Mouse (Mus musculus) myocyte (in vitro differentiated cells): ENCODE results near the gene Dupd1. TPM values are rescaled to one million over a fixed set of nuclear protein-coding genes. Genes with fewer than 3 reads are reported as not detected.

Experiments used
- H3K27me3 ChIP-seq: one replicate; pipeline ENCODE4 v1.6.1; 2011; ENCODE audit not compliant: control insufficient read depth, insufficient read depth, insufficient read length
- H3K36me3 ChIP-seq: one replicate; pipeline ENCODE4 v1.6.1; 2011; ENCODE audit not compliant: control insufficient read depth, insufficient read depth
- H3K4me2 ChIP-seq: one replicate; pipeline ENCODE4 v1.6.1; 2011; ENCODE audit warnings: low read depth, control low read depth
- H3K4me3 ChIP-seq: one replicate; pipeline ENCODE4 v1.5.1; 2011; ENCODE audit warnings: mild to moderate bottlenecking, control low read depth, moderate library complexity
- H3K79me2 ChIP-seq: one replicate; pipeline ENCODE4 v1.6.1; 2011; ENCODE audit not compliant: control insufficient read depth, insufficient read depth
- H3ac ChIP-seq: one replicate; pipeline ENCODE4 v1.6.1; 2011; ENCODE audit not compliant: control insufficient read depth, insufficient read length
- CEBPB ChIP-seq: IDR thresholded peaks from 2 replicates; pipeline ENCODE4 v1.6.1; 2011; ENCODE audit warnings: mild to moderate bottlenecking, moderate library complexity; ENCODE audit not compliant: poor library complexity, insufficient read depth, severe bottlenecking
- E2F4 ChIP-seq: IDR thresholded peaks from one replicate; pipeline ENCODE4 v1.6.1; 2011; ENCODE audit warnings: mild to moderate bottlenecking, control low read depth, moderate library complexity; ENCODE audit not compliant: insufficient read depth
- MAX ChIP-seq: IDR thresholded peaks from one replicate; pipeline ENCODE4 v1.6.1; 2011; ENCODE audit warnings: low read depth, mild to moderate bottlenecking, control low read depth
- MYOD1 ChIP-seq, 3 experiments: IDR thresholded peaks; one replicate each; pipeline ENCODE4 v1.6.1; 2011; ENCODE audit warnings: control low read depth in 2 of 3, low read depth in 2 of 3, mild to moderate bottlenecking in 2 of 3, moderate library complexity in 1 of 3; ENCODE audit not compliant: insufficient read length in 2 of 3, control insufficient read depth in 1 of 3
- MYOG ChIP-seq, 3 experiments: IDR thresholded peaks; one replicate each; pipeline ENCODE4 v1.6.1; 2011; ENCODE audit warnings: control low read depth in 2 of 3, low read depth in 2 of 3, mild to moderate bottlenecking in 2 of 3; ENCODE audit not compliant: insufficient read length in 2 of 3, control insufficient read depth in 1 of 3, insufficient read depth in 1 of 3
- POLR2A ChIP-seq: IDR thresholded peaks from one replicate; pipeline ENCODE4 v1.6.1; 2011; ENCODE audit warnings: low read depth, mild to moderate bottlenecking, control low read depth, moderate library complexity; ENCODE audit not compliant: insufficient read length
- POLR2AphosphoS2 ChIP-seq: IDR thresholded peaks from one replicate; pipeline ENCODE4 v1.6.1; 2011; ENCODE audit warnings: low read depth, control low read depth; ENCODE audit not compliant: insufficient read length
- REST ChIP-seq: IDR thresholded peaks from one replicate; pipeline ENCODE4 v1.6.1; 2011; ENCODE audit warnings: mild to moderate bottlenecking, control low read depth, moderate library complexity; ENCODE audit not compliant: insufficient read depth, insufficient read length
- SRF ChIP-seq: IDR thresholded peaks from one replicate; pipeline ENCODE4 v1.6.1; 2011; ENCODE audit warnings: low read depth; ENCODE audit not compliant: control insufficient read depth, insufficient read length
- TCF12 ChIP-seq: IDR thresholded peaks from one replicate; pipeline ENCODE4 v1.6.1; 2011; ENCODE audit warnings: mild to moderate bottlenecking, control low read depth; ENCODE audit not compliant: poor library complexity, insufficient read depth, severe bottlenecking
- TCF3 ChIP-seq: IDR thresholded peaks from one replicate; pipeline ENCODE4 v1.6.1; 2011; ENCODE audit warnings: low read depth, control low read depth; ENCODE audit not compliant: insufficient read length
- USF1 ChIP-seq: IDR thresholded peaks from one replicate; pipeline ENCODE4 v1.6.1; 2011; ENCODE audit warnings: low read depth, mild to moderate bottlenecking, control low read depth, moderate library complexity
- polyA plus RNA-seq: library from polyadenylated mRNA; unstranded; fragments of >200 nt; fragmentation: generic; extraction: Trizol; gene quantifications from one replicate; pipeline ENCODE4 v1.2.1, GENCODE M21; 2012; ENCODE audit warnings: missing spikeins

The Dupd1 gene
- polyA plus RNA-seq, 1 experiment: 0.14 TPM

DNA sequence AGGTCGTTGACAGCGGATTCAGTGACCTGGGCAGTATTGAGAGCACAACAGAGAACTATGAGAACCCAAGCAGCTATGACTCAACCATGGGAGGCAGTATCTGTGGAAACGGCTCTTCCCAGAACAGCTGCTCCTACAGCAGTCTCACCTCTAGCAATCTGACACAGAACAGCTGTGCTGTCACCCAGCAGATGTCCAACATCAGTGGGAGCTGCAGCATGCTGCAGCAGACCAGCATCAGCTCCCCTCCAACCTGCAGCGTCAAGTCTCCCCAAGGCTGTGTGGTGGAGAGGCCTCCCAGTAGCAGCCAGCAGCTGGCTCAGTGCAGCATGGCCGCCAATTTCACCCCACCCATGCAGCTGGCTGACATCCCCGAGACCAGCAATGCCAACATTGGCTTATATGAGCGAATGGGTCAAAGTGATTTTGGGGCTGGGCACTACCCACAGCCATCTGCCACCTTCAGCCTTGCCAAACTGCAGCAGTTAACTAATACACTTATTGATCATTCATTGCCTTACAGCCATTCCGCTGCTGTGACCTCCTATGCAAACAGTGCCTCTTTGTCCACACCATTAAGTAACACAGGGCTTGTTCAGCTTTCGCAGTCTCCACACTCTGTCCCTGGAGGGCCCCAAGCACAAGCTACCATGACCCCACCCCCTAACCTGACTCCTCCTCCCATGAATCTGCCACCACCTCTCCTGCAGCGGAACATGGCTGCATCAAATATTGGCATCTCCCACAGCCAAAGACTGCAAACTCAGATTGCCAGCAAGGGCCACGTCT, 44.5 kb downstream of the Dupd1 start:
- Histone ChIP-seq H3ac (no peak overlapping the region), H3K4me2 (no peak overlapping the region), H3K36me3 (peaks cover 19% of the 10 kb centered on the region), H3K27me3 (no peaks in the 10 kb centered on the region), H3K79me2 (no peaks in the 10 kb centered on the region), H3K4me3 (no peak overlapping the region)
- TF ChIP-seq CEBPB (no peak), TCF12 (no peak), SRF (no peak), USF1 (no peak), POLR2A (no peak), POLR2AphosphoS2 (no peak), MAX (no peak), MYOG (IDR thresholded peaks at IDR 0.05; ENCODE audit: control insufficient read depth in 1 of 3, insufficient read depth in 1 of 3, insufficient read length in 2 of 3, low read depth in 2 of 3) (peak in 2 of 3 experiments; percentile 47 to 54), REST (no peak), TCF3 (peak; percentile 23), E2F4 (no peak), MYOD1 (IDR thresholded peaks at IDR 0.05; ENCODE audit: control insufficient read depth in 1 of 3, insufficient read length in 2 of 3, low read depth in 2 of 3) (peak in 2 of 3 experiments; percentile 79 to 82)

DNA sequence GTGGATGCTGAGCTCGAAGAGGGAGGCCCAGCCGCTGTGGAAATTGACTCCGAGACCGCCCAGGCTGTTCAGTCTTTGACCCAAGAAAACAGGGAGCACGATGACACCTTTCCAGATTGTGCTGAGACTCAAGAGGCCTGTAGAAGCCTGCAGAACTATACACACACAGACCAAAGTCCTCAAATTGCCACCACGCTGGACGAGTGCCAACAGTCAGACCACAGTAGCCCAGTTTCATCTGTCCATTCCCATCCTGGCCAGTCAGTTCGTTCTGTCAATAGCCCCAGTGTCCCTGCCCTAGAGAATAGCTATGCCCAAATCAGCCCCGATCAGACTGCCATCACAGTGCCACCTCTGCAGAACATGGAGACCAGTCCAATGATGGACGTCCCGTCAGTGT, 45.2 kb downstream of the Dupd1 start:
- H3ac ChIP-seq: no peak overlapping the region
- peaks cover 19% of the 10 kb centered on the region for H3K36me3 ChIP-seq
- H3K4me3 ChIP-seq: no peak overlapping the region
- no peaks in the 10 kb centered on the region for H3K79me2 ChIP-seq
- TF ChIP-seq REST (no peak), TCF12 (no peak), TCF3 (no peak), MAX (no peak), POLR2A (no peak), POLR2AphosphoS2 (no peak), CEBPB (no peak), USF1 (no peak), MYOD1 (IDR thresholded peaks at IDR 0.05; ENCODE audit: control insufficient read depth in 1 of 3, insufficient read length in 2 of 3, low read depth in 2 of 3) (no peak), E2F4 (no peak), SRF (no peak)
- no peak overlapping the region for H3K4me2 ChIP-seq
- no peaks in the 10 kb centered on the region for H3K27me3 ChIP-seq

DNA sequence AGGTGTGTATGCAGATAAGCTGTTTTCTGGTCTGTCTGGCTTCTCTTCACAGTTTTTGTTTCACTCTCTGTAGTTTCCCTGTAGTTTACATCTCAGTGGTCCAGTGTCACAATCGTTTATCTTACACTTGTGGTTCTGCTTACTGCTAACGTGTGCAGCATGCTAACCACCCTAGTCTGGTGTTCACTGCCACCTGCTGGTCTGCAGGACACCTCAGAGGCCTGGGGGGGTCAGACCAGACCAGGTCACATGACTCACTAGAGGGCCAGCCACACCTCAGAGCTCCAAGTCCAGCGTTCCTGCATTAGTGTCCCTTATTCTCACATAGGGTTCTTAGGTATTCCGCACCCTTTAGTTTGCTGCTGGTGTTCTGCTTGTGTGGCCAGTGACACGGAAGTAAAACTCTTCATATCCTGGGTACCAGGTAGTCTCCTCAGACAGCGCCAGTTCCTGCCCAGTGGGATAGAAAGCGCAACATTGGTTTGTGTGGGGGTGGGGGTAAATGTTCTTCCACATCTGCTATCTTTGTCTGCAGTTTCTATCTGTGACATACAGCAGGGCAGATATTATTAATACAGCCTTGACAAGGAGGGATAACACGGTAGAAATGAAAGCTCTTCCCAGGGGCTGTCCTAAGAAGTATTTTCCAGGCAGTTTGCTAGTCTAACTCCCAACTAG, 51.8 kb downstream of the Dupd1 start:
- peak; percentile 49 for TF ChIP-seq USF1
- no peak for TF ChIP-seq MYOG (IDR thresholded peaks at IDR 0.05; ENCODE audit: control insufficient read depth in 1 of 3, insufficient read depth in 1 of 3, insufficient read length in 2 of 3, low read depth in 2 of 3)
- no peak overlapping the region for H3ac ChIP-seq
- H3K36me3 ChIP-seq: peaks cover 7% of the 10 kb centered on the region
- no peak overlapping the region for H3K4me3 ChIP-seq
- H3K27me3 ChIP-seq: no peaks in the 10 kb centered on the region
- H3K79me2 ChIP-seq: no peaks in the 10 kb centered on the region
- no peak overlapping the region for H3K4me2 ChIP-seq

DNA sequence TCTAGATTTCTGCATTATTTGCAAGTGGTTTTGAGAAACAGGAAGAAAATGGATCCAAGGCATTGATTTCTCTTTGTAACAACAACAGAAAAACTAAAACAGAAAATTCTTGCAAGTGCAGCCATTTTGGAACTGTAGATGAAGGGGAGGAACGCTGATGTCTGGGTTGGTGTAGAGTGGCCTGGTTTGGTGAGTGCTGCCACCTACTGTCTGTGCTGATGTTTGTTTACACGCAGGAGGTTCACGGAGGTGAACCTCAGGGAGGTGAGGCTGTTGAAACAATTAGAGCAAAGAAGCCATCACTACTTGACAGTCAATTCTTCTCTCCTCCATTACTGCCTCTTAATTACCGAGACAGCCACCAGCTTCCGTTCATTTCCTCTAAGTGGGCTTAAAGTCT, 54.7 kb downstream of the Dupd1 start:
- H3ac ChIP-seq: no peak overlapping the region

More for the DNA sequence above, 54.7 kb downstream of the Dupd1 start:
- Histone ChIP-seq H3K4me2 (peak overlapping the region; percentile 74), H3K36me3 (peaks cover 3% of the 10 kb centered on the region), H3K79me2 (no peaks in the 10 kb centered on the region), H3K4me3 (no peak overlapping the region), H3K27me3 (no peaks in the 10 kb centered on the region)
- TF ChIP-seq USF1: no peak
- TF ChIP-seq TCF12: no peak
- TF ChIP-seq E2F4: no peak
- TF ChIP-seq POLR2AphosphoS2: no peak
- no peak for TF ChIP-seq MAX
- TF ChIP-seq CEBPB: no peak
- no peak for TF ChIP-seq TCF3
- TF ChIP-seq REST: no peak
- no peak for TF ChIP-seq MYOG (IDR thresholded peaks at IDR 0.05; ENCODE audit: control insufficient read depth in 1 of 3, insufficient read depth in 1 of 3, insufficient read length in 2 of 3, low read depth in 2 of 3)
- TF ChIP-seq MYOD1 (IDR thresholded peaks at IDR 0.05; ENCODE audit: control insufficient read depth in 1 of 3, insufficient read length in 2 of 3, low read depth in 2 of 3): no peak
- no peak for TF ChIP-seq SRF
- no peak for TF ChIP-seq POLR2A
